Mouse (Mus musculus) G1E (cell line): Measurements from ENCODE around the gene Eif4a2. TPM values are rescaled to one million over a fixed set of nuclear protein-coding genes. Genes with fewer than 3 reads are reported as not detected.

Source experiments
- ATAC-seq: 2 replicates; pipeline ENCODE4 v1.8.0; 2016; ENCODE audit warnings: mild to moderate bottlenecking; ENCODE audit not compliant: insufficient number of reproducible peaks, poor library complexity, low FRiP score, severe bottlenecking; ENCODE audit errors: extremely low read depth
- DNase-seq: peaks from one replicate; pipeline ENCODE4 v3.0.0; 2012; ENCODE audit warnings: low spot score
- H3K27me3 ChIP-seq: 2 replicates; pipeline ENCODE4 v1.6.1; 2012; ENCODE audit warnings: mild to moderate bottlenecking, low read length, inconsistent platforms; ENCODE audit not compliant: insufficient read depth
- H3K36me3 ChIP-seq: replicated peaks from 2 replicates; pipeline ENCODE3; 2012; ENCODE audit warnings: mild to moderate bottlenecking, inconsistent platforms
- H3K4me1 ChIP-seq: 2 replicates; pipeline ENCODE4 v1.6.1; 2012; ENCODE audit warnings: low read depth, low read length, inconsistent platforms, mixed read lengths; ENCODE audit not compliant: insufficient read depth
- H3K4me3 ChIP-seq: 2 replicates; pipeline ENCODE4 v1.5.1; 2012; ENCODE audit warnings: low read depth, mild to moderate bottlenecking, inconsistent platforms, low read length, moderate library complexity, mixed read lengths
- H3K9me3 ChIP-seq: replicated peaks from 2 replicates; pipeline ENCODE4 v1.6.1; 2012; ENCODE audit warnings: inconsistent platforms
- CTCF ChIP-seq: IDR thresholded peaks from 2 replicates; pipeline ENCODE4 v1.5.1; 2012; ENCODE audit warnings: low read depth, low read length, inconsistent platforms, mixed read lengths
- GATA1 ChIP-seq: IDR thresholded peaks from 2 replicates; pipeline ENCODE4 v1.6.1; 2012; ENCODE audit warnings: borderline replicate concordance, low read length, inconsistent platforms, mixed read lengths
- GATA2 ChIP-seq: IDR thresholded peaks from 2 replicates; pipeline ENCODE4 v1.6.1; 2012; ENCODE audit warnings: low read depth, low read length, inconsistent platforms, borderline replicate concordance
- POLR2AphosphoS5 ChIP-seq: IDR thresholded peaks from 2 replicates; pipeline ENCODE4 v1.6.1; 2012; ENCODE audit warnings: low read depth, low read length, inconsistent platforms; ENCODE audit not compliant: insufficient replicate concordance
- TAL1 ChIP-seq: conservative IDR thresholded peaks from 2 replicates; pipeline ENCODE4 v1.6.1; 2012; ENCODE audit warnings: low read depth, low read length, inconsistent platforms, mixed read lengths
- polyA plus RNA-seq: library from polyadenylated mRNA; stranded (reverse); fragments of >175 nt; gene quantifications from 2 replicates; pipeline ENCODE4 v1.2.3, GENCODE M21; 2012
- total RNA-seq, 2 experiments: library from RNA; stranded (forward) in 1 of 2; stranded (reverse) in 1 of 2; fragments of 200-1000 nt in 1 of 2; fragments of >200 nt in 1 of 2; fragmentation: Nextera tagmentation in 1 of 2; gene quantifications; 2 replicates each; pipeline ENCODE4 v1.2.3; 2014 to 2017

The Eif4a2 gene
- total and polyA plus RNA-seq, 3 experiments = 10.5 to 913 (median 776) TPM

- no peaks in the 10 kb centered on the region for H3K4me1 ChIP-seq
- H3K4me3 ChIP-seq = no peak overlapping the region
- no peak for TF ChIP-seq GATA2
- TF ChIP-seq POLR2AphosphoS5 = no peak
- no peak for TF ChIP-seq GATA1
- TF ChIP-seq CTCF = no peak
- TF ChIP-seq TAL1 = no peak
- H3K9me3 ChIP-seq = no peaks in the 10 kb centered on the region
- H3K36me3 ChIP-seq = no peaks in the 10 kb centered on the region
- DNase-seq = no peak
- peaks cover 9% of the 10 kb centered on the region for H3K27me3 ChIP-seq
- ATAC-seq = no peak
These were observed 49.8 kb downstream of the Eif4a2 start for GRCm38 (mm10) chr16:23157013-23157412.

- Histone ChIP-seq H3K36me3 (no peaks in the 10 kb centered on the region), H3K9me3 (no peaks in the 10 kb centered on the region), H3K4me3 (no peak overlapping the region), H3K4me1 (no peaks in the 10 kb centered on the region), H3K27me3 (peaks cover 9% of the 10 kb centered on the region)
- DNase-seq (no peak), ATAC-seq (no peak)
- TF ChIP-seq GATA2 = no peak
- TF ChIP-seq GATA1 = no peak
- TF ChIP-seq POLR2AphosphoS5 = no peak
- TF ChIP-seq CTCF = no peak
- TF ChIP-seq TAL1 = no peak
These were observed 51.0 kb downstream of the Eif4a2 start for GRCm38 (mm10) chr16:23158292-23158691.

GRCm38 (mm10) chr16:23158957-23159356, 51.7 kb downstream of the Eif4a2 start:
- no peak for DNase-seq
- no peak for ATAC-seq

GRCm38 (mm10) chr16:23159749-23160148, 52.5 kb downstream of the Eif4a2 start:
- no peaks in the 10 kb centered on the region for H3K9me3 ChIP-seq
- peaks cover 9% of the 10 kb centered on the region for H3K27me3 ChIP-seq
- no peak for DNase-seq
- no peak for TF ChIP-seq POLR2AphosphoS5
- no peak for TF ChIP-seq GATA1
- no peak for TF ChIP-seq TAL1
- TF ChIP-seq GATA2 = no peak
- H3K36me3 ChIP-seq = no peaks in the 10 kb centered on the region
- H3K4me1 ChIP-seq = no peaks in the 10 kb centered on the region
- no peak overlapping the region for H3K4me3 ChIP-seq
- ATAC-seq = peak; percentile 69

More at GRCm38 (mm10) chr16:23158957-23159356, 51.7 kb downstream of the Eif4a2 start:
- H3K27me3 ChIP-seq = peaks cover 9% of the 10 kb centered on the region
- H3K36me3 ChIP-seq = no peaks in the 10 kb centered on the region
- H3K9me3 ChIP-seq = no peaks in the 10 kb centered on the region
- no peak overlapping the region for H3K4me3 ChIP-seq
- no peaks in the 10 kb centered on the region for H3K4me1 ChIP-seq
- TF ChIP-seq TAL1 (no peak), GATA1 (no peak), CTCF (no peak), GATA2 (no peak)

- DNase-seq = no peak
- no peaks in the 10 kb centered on the region for H3K36me3 ChIP-seq
- H3K27me3 ChIP-seq = peaks cover 11% of the 10 kb centered on the region
- TF ChIP-seq POLR2AphosphoS5 (no peak), GATA2 (no peak), TAL1 (no peak), GATA1 (no peak), CTCF (no peak)
- no peaks in the 10 kb centered on the region for H3K9me3 ChIP-seq
- ATAC-seq = peak; percentile 50; the same call in 1 of the 2 replicates
- no peak overlapping the region for H3K4me3 ChIP-seq
- H3K4me1 ChIP-seq = no peaks in the 10 kb centered on the region
These were observed 54.9 kb downstream of the Eif4a2 start for GRCm38 (mm10) chr16:23162116-23162515.

Other genes with a start within 250 kb of the Eif4a2 start
- gene Tbccd1, start 249.8 kb upstream of the Eif4a2 start, total RNA-seq (2014; fragmentation: Nextera tagmentation) = 31.6 and 38.8 TPM in 2 replicates
- gene Tbccd1, start 249.8 kb upstream of the Eif4a2 start, total RNA-seq (2017) = 43.9 and 46.1 TPM in 2 replicates
- 1.8 and 2.4 TPM in 2 replicates for gene Tbccd1, start 249.8 kb upstream of the Eif4a2 start, polyA plus RNA-seq
- 42.4 and 44.4 TPM in 2 replicates for gene Dnajb11, start 249.6 kb upstream of the Eif4a2 start, total RNA-seq (2014; fragmentation: Nextera tagmentation)
- gene Dnajb11, start 249.6 kb upstream of the Eif4a2 start, total RNA-seq (2017) = 103 and 121 TPM in 2 replicates
- 24.4 and 25.1 TPM in 2 replicates for gene Dnajb11, start 249.6 kb upstream of the Eif4a2 start, polyA plus RNA-seq
- 2.7 and 4.4 TPM in 2 replicates for gene Ahsg, start 216.2 kb upstream of the Eif4a2 start, total RNA-seq (2014; fragmentation: Nextera tagmentation)
- 0.38 and 0.52 TPM in 2 replicates for gene Ahsg, start 216.2 kb upstream of the Eif4a2 start, total RNA-seq (2017)
- 0.11 and 0.15 TPM in 2 replicates for gene Ahsg, start 216.2 kb upstream of the Eif4a2 start, polyA plus RNA-seq
- gene Fetub, start 189.1 kb upstream of the Eif4a2 start, total RNA-seq (2014; fragmentation: Nextera tagmentation) = 4.6 and 5.1 TPM in 2 replicates
- gene Fetub, start 189.1 kb upstream of the Eif4a2 start, total RNA-seq (2017) = 1.7 and 2.1 TPM in 2 replicates
- 0.66 and 0.92 TPM in 2 replicates for gene Fetub, start 189.1 kb upstream of the Eif4a2 start, polyA plus RNA-seq
- not detected in 2 replicates for gene Hrg, start 156.4 kb upstream of the Eif4a2 start, total RNA-seq (2014; fragmentation: Nextera tagmentation)
- not detected in 2 replicates for gene Hrg, start 156.4 kb upstream of the Eif4a2 start, total RNA-seq (2017)
- gene Hrg, start 156.4 kb upstream of the Eif4a2 start, polyA plus RNA-seq = not detected in 2 replicates
- not detected in 2 replicates for gene Kng2, start 78.0 kb upstream of the Eif4a2 start, total RNA-seq (2014; fragmentation: Nextera tagmentation)
- gene Kng2, start 78.0 kb upstream of the Eif4a2 start, total RNA-seq (2017) = 0.17 TPM in 1 of 2 replicates, not detected in the other
- gene Kng2, start 78.0 kb upstream of the Eif4a2 start, polyA plus RNA-seq = not detected in 2 replicates
- gene Kng1, start 49.6 kb upstream of the Eif4a2 start, total RNA-seq (2014; fragmentation: Nextera tagmentation) = not detected in 2 replicates
- 0.12 TPM in 1 of 2 replicates, not detected in the other for gene Kng1, start 49.6 kb upstream of the Eif4a2 start, total RNA-seq (2017)
- gene Kng1, start 49.6 kb upstream of the Eif4a2 start, polyA plus RNA-seq = not detected in 2 replicates
- gene Rfc4, start 20.3 kb downstream of the Eif4a2 start, total RNA-seq (2014; fragmentation: Nextera tagmentation) = 181 and 229 TPM in 2 replicates
- gene Rfc4, start 20.3 kb downstream of the Eif4a2 start, total RNA-seq (2017) = 87.3 and 90.1 TPM in 2 replicates
- 29.7 and 49.2 TPM in 2 replicates for gene Rfc4, start 20.3 kb downstream of the Eif4a2 start, polyA plus RNA-seq
- not detected in 2 replicates for gene Adipoq, start 39.1 kb downstream of the Eif4a2 start, total RNA-seq (2014; fragmentation: Nextera tagmentation)
- 0.16 TPM in 1 of 2 replicates, not detected in the other for gene Adipoq, start 39.1 kb downstream of the Eif4a2 start, total RNA-seq (2017)
- not detected in 2 replicates for gene Adipoq, start 39.1 kb downstream of the Eif4a2 start, polyA plus RNA-seq
- gene St6gal1, start 117.3 kb downstream of the Eif4a2 start, total RNA-seq (2014; fragmentation: Nextera tagmentation) = 3.0 and 4.1 TPM in 2 replicates
- gene St6gal1, start 117.3 kb downstream of the Eif4a2 start, total RNA-seq (2017) = 4.0 and 6.8 TPM in 2 replicates
- 0.12 and 0.24 TPM in 2 replicates for gene St6gal1, start 117.3 kb downstream of the Eif4a2 start, polyA plus RNA-seq